Mouse (Mus musculus): ENCODE results near the gene E2f8. TPM values are rescaled to one million over a fixed set of nuclear protein-coding genes. Genes with fewer than 3 reads are reported as not detected.
A peak's percentile ranks its signal among the peaks of the same experiment; 100 is the strongest.

E2f8 gene
- polyA plus RNA-seq, 1 experiment: 5.7 TPM

- no peak for DNase-seq (ENCODE audit: low read depth)
- TF ChIP-seq CTCF (IDR thresholded peaks at IDR 0.05; ENCODE audit: borderline replicate concordance, extremely low read depth, insufficient read depth, insufficient read length): no peak
- TF ChIP-seq POLR2A (IDR thresholded peaks at IDR 0.05; ENCODE audit: borderline replicate concordance, extremely low read depth, insufficient read depth, insufficient read length, poor library complexity, severe bottlenecking): no peak
Observed at GRCm38 (mm10) chr7:48908521-48909341, 27.3 kb upstream of the E2f8 start, which contains the start of gene Nav2. Gene Nav2 (plus strand): TSS chr7:48908716.

- peak; percentile 66 for DNase-seq (ENCODE audit: low read depth)
Observed at GRCm38 (mm10) chr7:48902454-48902853, 21.1 kb upstream of the E2f8 start.

GRCm38 (mm10) chr7:48900408-48901167, 19.2 kb upstream of the E2f8 start:
- TF ChIP-seq CTCF (IDR thresholded peaks at IDR 0.05; ENCODE audit: borderline replicate concordance, extremely low read depth, insufficient read depth, insufficient read length) (no peak), POLR2A (IDR thresholded peaks at IDR 0.05; ENCODE audit: borderline replicate concordance, extremely low read depth, insufficient read depth, insufficient read length, poor library complexity, severe bottlenecking) (no peak)
- DNase-seq (ENCODE audit: low read depth): no peak

More at GRCm38 (mm10) chr7:48902454-48902853, 21.1 kb upstream of the E2f8 start:
- TF ChIP-seq POLR2A (IDR thresholded peaks at IDR 0.05; ENCODE audit: borderline replicate concordance, extremely low read depth, insufficient read depth, insufficient read length, poor library complexity, severe bottlenecking) (no peak), CTCF (IDR thresholded peaks at IDR 0.05; ENCODE audit: borderline replicate concordance, extremely low read depth, insufficient read depth, insufficient read length) (no peak)

DNA sequence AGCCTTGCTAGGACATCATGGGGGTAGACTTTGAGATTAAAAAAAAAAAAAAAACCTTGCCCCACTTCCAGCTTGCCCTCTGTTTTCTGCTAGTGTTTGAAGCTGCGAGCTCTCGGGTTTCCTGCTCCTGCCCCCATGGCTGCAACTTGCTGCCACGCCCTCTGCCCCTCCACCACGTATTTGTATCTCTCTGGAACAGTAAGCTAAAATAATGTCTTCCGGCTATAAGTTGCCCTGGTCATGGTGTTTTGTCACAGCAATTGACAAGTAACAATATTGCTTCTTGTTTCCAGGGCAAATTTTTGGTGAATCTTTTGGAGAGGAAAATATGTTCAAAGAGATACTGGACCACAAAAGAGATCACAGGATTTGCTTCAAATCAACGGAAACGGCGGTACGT, 17.0 kb upstream of the E2f8 start:
- TF ChIP-seq POLR2A (IDR thresholded peaks at IDR 0.05; ENCODE audit: borderline replicate concordance, extremely low read depth, insufficient read depth, insufficient read length, poor library complexity, severe bottlenecking) (no peak), CTCF (IDR thresholded peaks at IDR 0.05; ENCODE audit: borderline replicate concordance, extremely low read depth, insufficient read depth, insufficient read length) (no peak)
- DNase-seq (ENCODE audit: low read depth): no peak

- TF ChIP-seq POLR2A (IDR thresholded peaks at IDR 0.05; ENCODE audit: borderline replicate concordance, extremely low read depth, insufficient read depth, insufficient read length, poor library complexity, severe bottlenecking) (no peak), CTCF (IDR thresholded peaks at IDR 0.05; ENCODE audit: borderline replicate concordance, extremely low read depth, insufficient read depth, insufficient read length) (no peak)
- peak; percentile 82 for DNase-seq (ENCODE audit: low read depth)
Observed at GRCm38 (mm10) chr7:48897539-48898163, 16.3 kb upstream of the E2f8 start.

DNA sequence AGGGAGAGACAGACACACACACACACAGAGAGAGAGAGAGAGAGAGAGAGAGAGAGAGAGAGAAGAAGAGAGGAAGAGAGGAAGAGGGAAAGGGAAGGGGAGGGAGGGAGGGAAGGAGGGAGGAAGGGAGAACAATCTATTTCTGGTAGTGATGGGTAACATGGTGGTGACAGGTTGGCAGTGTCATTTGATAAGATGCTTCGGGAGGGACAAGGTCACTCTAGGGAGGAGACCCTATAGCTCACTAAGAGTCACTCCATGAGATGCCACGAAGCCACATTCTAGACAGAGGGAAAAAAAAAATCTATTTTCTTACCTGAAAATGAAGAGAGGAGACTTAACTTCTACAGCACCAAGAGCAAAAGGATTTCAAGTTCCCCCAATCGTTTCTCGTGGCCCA, 14.7 kb upstream of the E2f8 start:
- TF ChIP-seq CTCF (IDR thresholded peaks at IDR 0.05; ENCODE audit: borderline replicate concordance, extremely low read depth, insufficient read depth, insufficient read length) (no peak), POLR2A (IDR thresholded peaks at IDR 0.05; ENCODE audit: borderline replicate concordance, extremely low read depth, insufficient read depth, insufficient read length, poor library complexity, severe bottlenecking) (no peak)
- no peak for DNase-seq (ENCODE audit: low read depth)

DNA sequence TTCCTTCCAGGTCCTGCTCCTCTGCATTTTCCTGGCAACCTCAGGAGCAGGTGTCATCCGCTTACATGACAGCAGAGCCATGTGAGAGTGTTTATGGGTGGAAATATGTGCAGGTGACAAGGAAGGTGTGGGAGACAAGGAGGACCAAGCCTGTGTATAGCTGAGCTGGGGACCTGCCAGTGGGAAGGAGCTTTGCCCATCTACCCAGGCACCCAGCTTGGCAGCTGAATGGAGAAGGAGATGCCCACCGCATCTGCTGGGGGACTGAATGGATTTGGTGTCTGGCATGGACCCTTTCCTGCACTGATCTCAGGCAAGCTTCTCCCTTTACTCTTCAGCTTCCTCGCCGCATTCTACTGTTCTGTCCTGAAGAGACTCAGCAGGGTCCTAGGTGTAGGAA, 14.1 kb upstream of the E2f8 start:
- no peak for DNase-seq (ENCODE audit: low read depth)
- no peak for TF ChIP-seq CTCF (IDR thresholded peaks at IDR 0.05; ENCODE audit: borderline replicate concordance, extremely low read depth, insufficient read depth, insufficient read length)
- no peak for TF ChIP-seq POLR2A (IDR thresholded peaks at IDR 0.05; ENCODE audit: borderline replicate concordance, extremely low read depth, insufficient read depth, insufficient read length, poor library complexity, severe bottlenecking)

GRCm38 (mm10) chr7:48894763-48895162, 13.4 kb upstream of the E2f8 start:
- TF ChIP-seq POLR2A (IDR thresholded peaks at IDR 0.05; ENCODE audit: borderline replicate concordance, extremely low read depth, insufficient read depth, insufficient read length, poor library complexity, severe bottlenecking) (no peak), CTCF (IDR thresholded peaks at IDR 0.05; ENCODE audit: borderline replicate concordance, extremely low read depth, insufficient read depth, insufficient read length) (no peak)
- DNase-seq (ENCODE audit: low read depth): no peak

DNA sequence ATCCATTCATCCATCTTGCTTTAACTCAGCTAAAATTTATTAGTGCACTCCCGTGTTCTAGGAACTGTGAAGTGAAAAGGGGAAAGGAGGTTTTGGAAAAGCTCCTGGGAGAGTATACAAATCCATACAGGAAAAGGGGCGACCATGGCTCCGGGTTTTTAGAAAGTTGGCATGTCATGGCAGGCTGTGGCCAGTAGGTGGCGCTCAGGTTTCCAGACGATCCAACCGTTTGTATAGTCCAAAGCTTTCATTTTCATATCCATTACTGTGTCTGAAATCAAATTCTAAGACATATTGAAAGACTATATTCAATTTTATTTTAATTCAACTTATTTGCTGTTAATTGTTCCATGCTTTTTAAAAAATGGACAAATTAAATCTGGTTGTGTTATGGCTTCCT, 12.8 kb upstream of the E2f8 start:
- peak; percentile 68 for DNase-seq (ENCODE audit: low read depth)
- no peak for TF ChIP-seq POLR2A (IDR thresholded peaks at IDR 0.05; ENCODE audit: borderline replicate concordance, extremely low read depth, insufficient read depth, insufficient read length, poor library complexity, severe bottlenecking)
- peak; percentile 91 for TF ChIP-seq CTCF (IDR thresholded peaks at IDR 0.05; ENCODE audit: borderline replicate concordance, extremely low read depth, insufficient read depth, insufficient read length)

DNA sequence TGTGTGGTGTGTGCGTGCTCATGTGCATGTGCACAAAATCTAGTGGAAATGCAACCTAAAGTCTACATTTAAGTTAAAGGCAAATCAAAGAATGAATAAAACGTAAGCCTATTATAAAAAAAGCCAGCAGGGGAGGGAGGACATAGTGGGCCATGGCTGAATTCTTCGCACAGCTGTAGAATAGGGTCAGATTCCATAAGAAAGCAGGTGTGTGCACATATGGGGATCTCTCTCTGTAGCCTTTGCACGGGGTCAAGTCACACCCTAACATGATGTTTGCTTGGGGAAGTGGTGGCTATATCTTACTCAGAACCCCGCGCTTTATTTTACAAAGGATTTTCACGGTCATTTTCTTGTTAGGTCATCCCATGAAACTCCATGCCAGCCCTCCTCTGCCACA, 11.7 kb upstream of the E2f8 start:
- no peak for DNase-seq (ENCODE audit: low read depth)
- no peak for TF ChIP-seq CTCF (IDR thresholded peaks at IDR 0.05; ENCODE audit: borderline replicate concordance, extremely low read depth, insufficient read depth, insufficient read length)
- no peak for TF ChIP-seq POLR2A (IDR thresholded peaks at IDR 0.05; ENCODE audit: borderline replicate concordance, extremely low read depth, insufficient read depth, insufficient read length, poor library complexity, severe bottlenecking)

GRCm38 (mm10) chr7:48891029-48891428, 9.6 kb upstream of the E2f8 start:
- TF ChIP-seq POLR2A (IDR thresholded peaks at IDR 0.05; ENCODE audit: borderline replicate concordance, extremely low read depth, insufficient read depth, insufficient read length, poor library complexity, severe bottlenecking): no peak
- TF ChIP-seq CTCF (IDR thresholded peaks at IDR 0.05; ENCODE audit: borderline replicate concordance, extremely low read depth, insufficient read depth, insufficient read length): no peak
- peak; percentile 57 for DNase-seq (ENCODE audit: low read depth)

Data from brain, embryonic 14.5 days (tissue).